Mouse (Mus musculus) granulocyte monocyte progenitor cell, adult 5-6 weeks (primary cell): ENCODE measurements around the gene Wdr90. TPM values are rescaled to one million over a fixed set of nuclear protein-coding genes. Genes with fewer than 3 reads are reported as not detected.

ENCODE experiments used
- ATAC-seq: replicated peaks from 2 replicates; pipeline ENCODE4 v1.8.0; 2016; ENCODE audit warnings: mild to moderate bottlenecking, moderate TSS enrichment, inconsistent platforms; ENCODE audit not compliant: poor library complexity, severe bottlenecking
- total RNA-seq, 2 experiments: library from RNA; stranded (forward) in 1 of 2; stranded (reverse) in 1 of 2; fragments of 200-712, 200-1000 nt in 1 of 2; fragments of >200 nt in 1 of 2; fragmentation: Nextera tagmentation in 1 of 2; gene quantifications; 2 replicates each; pipeline ENCODE4 v1.2.3; 2014 to 2017

The Wdr90 gene
- total RNA-seq, 2 experiments from 2014 or later: 11.8 to 64.7 TPM

GRCm38 (mm10) chr17:25832436-25833290, 28.6 kb downstream of the Wdr90 start:
- peak; percentile 73 for ATAC-seq

DNA sequence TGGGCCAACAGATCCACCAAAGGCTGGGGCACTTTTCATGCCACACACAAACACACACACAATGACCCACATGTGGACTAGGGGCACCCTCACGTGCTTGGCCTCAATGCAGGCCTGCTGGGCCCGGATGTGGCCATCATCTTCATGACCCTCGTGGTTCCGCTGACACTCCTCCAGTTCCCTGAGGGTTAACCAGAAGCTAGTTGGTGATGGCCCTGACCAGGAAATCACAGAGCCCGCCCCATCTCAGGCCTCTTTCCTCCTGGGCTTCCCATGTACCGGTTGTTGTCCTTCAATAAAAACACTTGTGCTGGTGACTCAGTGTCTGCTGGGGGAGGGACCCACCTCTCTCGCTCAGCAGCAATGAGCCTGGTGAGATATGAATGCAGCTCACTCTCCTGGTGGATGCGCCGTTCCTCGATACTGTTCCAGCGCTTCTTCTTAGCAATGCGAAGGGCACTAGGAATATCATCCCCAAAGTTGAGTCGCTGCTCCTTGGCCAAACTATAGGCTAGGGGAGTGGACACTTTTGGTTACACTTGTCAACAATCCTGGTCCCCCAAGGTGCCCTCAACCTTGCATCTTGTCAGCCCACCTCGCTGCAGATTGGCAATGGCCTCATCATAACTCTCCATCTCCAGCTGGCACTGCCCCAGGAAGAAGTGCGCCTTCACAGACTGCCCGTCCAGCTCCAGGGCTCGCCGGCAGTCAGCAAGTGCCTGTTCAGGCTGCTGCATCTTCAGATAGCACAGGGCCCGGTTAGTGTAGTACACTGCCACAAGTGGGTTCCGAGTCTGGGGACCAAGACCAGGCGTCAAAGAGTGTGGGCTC, 29.6 kb downstream of the Wdr90 start:
- no peak for ATAC-seq

DNA sequence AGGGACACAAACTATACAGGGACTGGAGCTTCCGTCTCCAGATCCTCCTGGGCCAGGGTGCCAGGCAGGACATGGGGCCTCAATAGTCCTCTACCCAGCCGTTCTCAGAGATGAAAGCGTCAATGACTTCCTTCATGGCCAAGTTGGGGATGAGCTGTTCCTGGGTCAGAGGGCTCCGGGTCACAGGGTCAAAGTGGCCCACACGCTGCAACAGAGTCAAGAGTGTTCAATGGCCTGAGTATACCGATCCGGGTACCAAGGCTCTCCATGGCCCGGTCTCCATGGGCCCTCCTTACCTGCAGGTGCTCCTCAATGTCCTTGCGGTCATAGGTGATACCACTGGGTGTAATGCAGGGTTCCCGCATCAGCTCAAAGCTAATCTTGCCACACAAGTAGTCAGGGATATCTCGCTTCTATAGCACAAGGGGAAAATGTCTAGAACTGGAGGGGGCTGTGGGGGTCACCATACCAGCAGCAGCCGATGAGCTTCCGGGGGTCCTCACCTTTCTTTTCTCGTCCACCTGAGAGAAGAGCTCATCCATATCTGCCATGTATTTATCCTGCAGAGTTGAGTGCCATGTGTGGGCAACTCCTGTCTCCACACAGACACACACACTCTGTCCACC, 30.4 kb downstream of the Wdr90 start:
- no peak for ATAC-seq

GRCm38 (mm10) chr17:25830200-25830753, 31.0 kb downstream of the Wdr90 start:
- no peak for ATAC-seq

DNA sequence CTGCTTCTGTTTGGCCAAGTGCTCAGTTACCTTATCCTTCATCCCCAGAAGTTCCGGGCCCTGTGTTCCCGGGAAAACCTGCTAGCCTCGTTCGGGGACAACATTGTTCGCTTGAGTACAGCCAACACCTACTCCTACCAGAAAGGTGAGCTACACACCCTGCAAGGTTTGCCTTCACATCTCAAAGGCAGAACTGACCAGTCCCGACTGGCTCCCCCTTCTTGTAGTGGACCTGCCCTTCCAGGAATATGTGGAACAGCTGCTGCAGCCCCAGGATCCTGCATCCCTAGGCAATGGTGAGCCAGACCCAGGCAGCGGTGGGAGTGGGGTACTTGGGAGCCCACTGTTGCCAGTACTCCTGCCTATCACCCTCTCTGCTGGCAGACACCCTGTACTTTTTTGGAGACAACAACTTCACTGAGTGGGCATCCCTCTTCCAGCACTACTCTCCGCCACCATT, 31.7 kb downstream of the Wdr90 start:
- ATAC-seq: no peak

GRCm38 (mm10) chr17:25828712-25829557, 32.4 kb downstream of the Wdr90 start, which contains the start of gene Jmjd8:
Gene Jmjd8, plus strand, starts transcription at chr17:25828867.
- ATAC-seq: peak; percentile 13

DNA sequence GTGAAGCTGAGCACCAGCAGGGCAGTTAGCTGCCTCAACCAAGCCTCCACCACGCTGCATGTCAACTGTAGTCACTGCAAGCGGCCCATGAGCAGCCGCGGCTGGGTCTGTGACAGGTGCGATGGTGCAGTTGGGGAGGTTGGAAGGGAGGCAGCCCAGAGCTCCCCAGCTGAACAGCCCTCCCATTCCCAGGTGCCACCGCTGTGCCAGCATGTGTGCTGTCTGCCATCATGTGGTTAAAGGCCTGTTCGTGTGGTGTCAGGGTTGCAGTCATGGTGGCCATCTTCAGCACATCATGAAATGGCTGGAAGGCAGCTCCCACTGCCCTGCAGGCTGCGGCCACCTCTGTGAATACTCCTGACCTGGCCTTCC, 33.1 kb downstream of the Wdr90 start:
- ATAC-seq: no peak

- no peak for ATAC-seq
Observed at GRCm38 (mm10) chr17:25827546-25828222, 33.6 kb downstream of the Wdr90 start.

DNA sequence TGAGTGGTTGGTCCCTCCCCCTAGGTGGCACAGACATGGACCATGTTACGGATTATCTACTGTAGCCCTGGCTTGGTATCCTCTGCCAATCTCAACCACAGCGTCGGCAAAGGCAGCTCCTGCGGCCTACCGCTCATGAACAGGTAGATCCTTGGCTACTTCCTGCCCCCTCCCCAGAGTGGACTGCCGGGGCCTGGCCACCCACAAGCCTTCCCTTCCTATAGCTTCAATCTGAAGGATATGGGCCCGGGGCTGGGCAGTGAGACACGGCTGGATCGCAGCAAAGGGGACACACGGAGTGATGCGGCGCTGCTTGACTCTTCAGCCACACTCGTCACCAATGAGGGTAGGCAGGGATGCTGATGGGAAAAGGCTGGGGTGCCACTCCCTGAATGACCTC, 34.3 kb downstream of the Wdr90 start:
- no peak for ATAC-seq

- no peak for ATAC-seq
Observed at GRCm38 (mm10) chr17:25825984-25826570, 35.2 kb downstream of the Wdr90 start.

DNA sequence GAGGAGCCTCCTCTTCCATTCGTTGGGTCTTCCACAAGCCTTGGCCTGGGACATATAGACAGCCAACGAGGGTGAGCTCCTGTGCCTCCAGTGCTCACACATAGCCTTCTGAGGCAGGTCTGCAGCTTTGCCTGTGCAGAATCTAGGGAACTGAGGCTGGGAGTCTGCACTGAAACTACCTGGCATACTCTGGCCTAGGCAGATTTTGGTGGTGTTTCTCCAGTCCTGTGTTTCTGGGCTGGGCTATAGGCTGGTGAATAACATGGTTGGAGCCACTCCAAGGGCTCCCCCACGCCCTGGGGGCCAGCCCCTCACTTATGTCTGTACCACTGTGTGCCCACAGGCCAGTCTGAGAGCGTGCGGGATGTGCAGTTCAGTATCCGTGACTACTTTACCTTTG, 36.0 kb downstream of the Wdr90 start:
- no peak for ATAC-seq

DNA sequence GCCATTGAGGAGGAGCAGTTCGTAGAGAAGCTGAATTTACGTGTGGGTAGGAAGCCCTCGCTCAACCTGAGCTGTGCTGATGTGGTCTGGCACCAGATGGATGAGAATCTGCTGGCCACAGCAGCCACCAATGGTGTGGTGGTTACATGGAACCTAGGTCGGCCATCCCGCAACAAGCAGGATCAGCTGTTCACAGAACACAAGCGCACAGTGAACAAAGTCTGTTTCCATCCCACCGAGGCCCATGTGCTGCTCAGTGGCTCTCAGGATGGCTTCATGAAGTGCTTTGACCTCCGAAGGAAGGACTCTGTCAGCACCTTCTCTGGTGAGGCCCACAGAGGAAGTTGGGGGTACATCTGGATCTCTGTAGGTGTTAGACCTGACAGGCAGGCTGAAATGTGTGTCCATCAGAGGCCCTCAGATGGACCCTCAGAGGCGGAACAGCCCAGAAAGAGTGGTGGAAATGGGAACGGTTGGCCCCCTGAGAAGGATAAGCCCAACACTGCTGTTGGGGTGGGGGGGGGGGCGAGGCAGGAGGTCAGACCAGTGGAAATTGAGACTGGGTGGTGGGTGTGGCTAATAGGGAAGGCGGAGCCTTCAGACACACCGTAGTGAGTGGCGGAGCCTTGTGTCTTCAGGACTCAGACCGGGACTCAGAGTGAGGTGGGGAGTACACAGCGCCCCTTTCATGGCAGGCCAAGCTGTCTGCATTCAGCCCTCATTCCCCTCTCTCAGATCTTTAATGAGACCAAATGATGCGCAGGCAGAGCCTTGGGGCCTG, 36.7 kb downstream of the Wdr90 start:
- ATAC-seq: no peak

DNA sequence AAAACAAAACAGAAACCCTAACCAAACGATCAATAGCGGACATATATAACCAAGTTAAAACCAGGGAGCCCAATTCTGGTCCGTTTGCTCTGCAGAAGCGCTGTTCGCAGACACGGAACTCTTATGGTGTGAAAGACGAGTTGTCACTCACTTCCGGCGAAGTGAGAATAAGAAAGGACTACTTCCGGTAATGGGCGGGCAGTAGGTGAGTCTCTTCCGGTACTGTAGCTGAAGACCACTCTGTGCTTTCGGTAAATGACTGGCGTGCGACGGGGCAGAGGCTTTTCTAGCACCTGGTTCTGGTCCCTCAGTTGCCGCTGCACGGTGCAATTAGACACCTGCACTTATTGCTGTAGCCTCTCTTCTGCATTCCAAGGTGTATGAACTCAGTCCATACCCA, 37.8 kb downstream of the Wdr90 start, which contains the start of gene Wdr24:
Gene Wdr24, plus strand, starts transcription at position 176 of the 400 bp plus-strand sequence.
- ATAC-seq: peak; percentile 78

GRCm38 (mm10) chr17:25818851-25819780, 42.2 kb downstream of the Wdr90 start:
- peak; percentile 30 for ATAC-seq

- no peak for ATAC-seq
Observed at GRCm38 (mm10) chr17:25817662-25818061, 43.6 kb downstream of the Wdr90 start.

DNA sequence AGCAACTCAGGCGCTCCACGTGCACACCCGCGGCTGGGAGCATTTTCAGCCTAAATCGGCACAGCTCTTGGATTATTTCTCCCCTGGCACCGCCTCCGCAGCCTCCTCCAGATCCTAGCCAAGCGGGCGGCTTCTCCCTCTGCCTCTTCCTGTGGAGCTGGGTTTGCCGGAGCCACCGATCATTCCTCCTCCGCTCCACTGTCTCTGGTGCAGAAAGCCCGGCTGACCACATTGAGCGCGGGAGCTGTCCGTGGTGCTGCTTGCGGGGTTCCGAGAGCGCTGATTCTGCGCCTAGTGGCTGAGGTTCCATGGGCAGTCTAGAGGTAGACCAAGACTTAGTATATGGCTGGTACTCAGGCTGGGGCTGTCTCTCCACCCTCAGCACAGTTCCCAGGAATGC, 47.8 kb downstream of the Wdr90 start:
- ATAC-seq: peak; percentile 90

- no peak for ATAC-seq
Observed at GRCm38 (mm10) chr17:25810890-25811289, 50.4 kb downstream of the Wdr90 start.
